Mouse (Mus musculus): Measurements from ENCODE around the gene Lama4.

Gene Lama4

GRCm38 (mm10) chr10:38994719-38995450 lies 29.6 kb downstream of the Lama4 start:
- no peak for DNase-seq

GRCm38 (mm10) chr10:38995896-38996295 lies 30.6 kb downstream of the Lama4 start:
- no peak for DNase-seq

- no peak for DNase-seq
Measured at GRCm38 (mm10) chr10:39000951-39001350, 35.6 kb downstream of the Lama4 start.

- no peak for DNase-seq
Measured at GRCm38 (mm10) chr10:39002521-39002920, 37.2 kb downstream of the Lama4 start.

GRCm38 (mm10) chr10:39003520-39003919 lies 38.2 kb downstream of the Lama4 start:
- no peak for DNase-seq

DNA sequence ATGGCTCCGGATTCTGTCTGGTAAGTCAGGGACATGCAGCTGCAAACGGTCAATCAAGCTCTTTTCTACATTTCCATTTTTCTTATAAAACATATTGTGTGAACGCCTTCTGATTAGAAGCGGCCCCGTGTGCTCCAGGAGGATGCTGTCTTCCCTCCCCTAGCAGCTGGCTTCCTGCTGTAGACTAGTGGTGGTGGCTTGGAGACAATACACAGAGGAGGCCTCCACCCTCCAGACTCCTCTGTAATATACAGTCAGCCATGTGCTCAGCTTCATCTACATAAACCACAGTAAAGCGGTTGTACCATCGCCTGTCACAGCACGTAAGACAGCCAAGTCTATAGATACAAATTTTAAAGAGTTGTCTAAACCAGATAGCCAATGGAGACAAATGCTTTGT lies 40.2 kb downstream of the Lama4 start:
- no peak for DNase-seq

- DNase-seq, result no peak
Measured at GRCm38 (mm10) chr10:39006433-39007105, 41.3 kb downstream of the Lama4 start.

- DNase-seq, result no peak
Measured at GRCm38 (mm10) chr10:39014836-39015235, 49.5 kb downstream of the Lama4 start.

- no peak for DNase-seq
Measured at GRCm38 (mm10) chr10:39017986-39018385, 52.7 kb downstream of the Lama4 start.

DNA sequence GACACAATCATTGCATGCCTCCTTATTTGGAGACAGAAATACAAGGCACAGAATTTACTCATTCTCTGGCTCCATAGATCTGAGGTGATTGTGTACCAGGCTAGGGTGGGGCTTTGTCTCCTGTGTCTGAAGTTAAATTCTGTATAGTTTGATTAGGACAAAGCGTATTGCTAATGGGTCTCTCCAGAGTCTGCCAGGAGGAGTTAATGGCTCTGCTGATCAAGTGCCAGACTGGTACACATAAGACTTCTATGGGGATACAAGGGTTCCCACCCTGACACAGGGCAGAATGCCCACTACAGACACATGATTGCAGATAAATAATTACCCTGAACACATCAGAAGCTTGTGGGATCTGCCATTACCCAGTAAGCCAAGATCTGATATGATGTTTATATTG lies 53.3 kb downstream of the Lama4 start:
- DNase-seq, result no peak

- DNase-seq, result no peak
Measured at GRCm38 (mm10) chr10:39023618-39024256, 58.4 kb downstream of the Lama4 start.

DNA sequence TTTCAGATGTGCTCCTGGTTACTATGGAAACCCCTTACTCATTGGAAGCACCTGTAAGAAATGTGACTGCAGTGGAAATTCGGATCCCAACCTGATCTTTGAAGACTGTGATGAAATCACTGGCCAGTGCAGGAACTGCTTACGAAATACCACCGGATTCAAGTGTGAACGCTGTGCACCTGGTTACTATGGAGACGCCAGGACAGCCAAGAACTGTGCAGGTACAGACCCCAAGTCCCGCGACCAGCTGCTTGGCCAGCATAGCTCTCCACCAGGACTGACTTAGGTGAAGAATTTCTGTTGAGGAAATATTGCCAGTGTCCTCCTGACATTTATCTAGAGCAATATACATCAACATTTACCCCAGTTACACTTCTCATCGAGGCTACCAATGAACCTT lies 61.2 kb downstream of the Lama4 start:
- no peak for DNase-seq

DNA sequence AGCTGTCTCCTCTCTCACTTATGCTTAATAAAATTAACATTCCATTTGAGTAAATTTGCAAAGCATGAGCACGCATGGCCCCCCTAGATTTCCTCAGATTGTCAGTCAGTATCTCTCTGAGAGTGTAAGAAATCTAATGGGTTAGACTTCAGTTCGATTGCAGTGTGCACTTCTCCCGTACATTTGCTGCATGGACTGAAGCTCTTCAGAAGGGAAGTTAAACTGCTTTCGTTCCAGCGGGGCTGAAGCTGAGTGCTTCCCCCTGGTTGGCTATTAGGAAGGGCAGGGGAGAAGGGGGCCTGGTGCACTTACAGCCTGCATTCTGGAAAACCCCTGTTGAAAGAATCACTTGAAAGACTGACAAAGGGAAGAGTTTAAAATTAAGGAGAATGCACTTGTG lies 61.7 kb downstream of the Lama4 start:
- DNase-seq, result no peak

DNA sequence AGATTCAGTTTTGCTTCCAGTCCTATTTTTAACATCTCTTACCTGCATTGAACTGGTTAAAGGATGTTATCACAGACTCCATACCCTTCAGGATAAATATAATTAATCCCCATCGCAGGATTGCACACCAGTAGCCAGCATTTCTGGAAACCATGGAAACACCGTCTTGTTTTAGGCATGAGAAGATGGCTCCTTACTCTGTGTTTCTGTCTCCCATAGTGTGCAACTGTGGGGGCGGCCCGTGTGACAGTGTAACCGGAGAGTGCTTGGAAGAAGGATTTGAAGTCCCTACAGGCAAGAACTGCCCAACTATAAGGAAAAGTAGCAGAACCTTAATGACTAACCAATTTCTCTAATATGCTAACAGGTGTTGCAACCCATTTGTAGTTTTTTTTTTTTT lies 63.1 kb downstream of the Lama4 start:
- DNase-seq, result no peak

- no peak for DNase-seq
Measured at GRCm38 (mm10) chr10:39029297-39030147, 64.2 kb downstream of the Lama4 start.

DNA sequence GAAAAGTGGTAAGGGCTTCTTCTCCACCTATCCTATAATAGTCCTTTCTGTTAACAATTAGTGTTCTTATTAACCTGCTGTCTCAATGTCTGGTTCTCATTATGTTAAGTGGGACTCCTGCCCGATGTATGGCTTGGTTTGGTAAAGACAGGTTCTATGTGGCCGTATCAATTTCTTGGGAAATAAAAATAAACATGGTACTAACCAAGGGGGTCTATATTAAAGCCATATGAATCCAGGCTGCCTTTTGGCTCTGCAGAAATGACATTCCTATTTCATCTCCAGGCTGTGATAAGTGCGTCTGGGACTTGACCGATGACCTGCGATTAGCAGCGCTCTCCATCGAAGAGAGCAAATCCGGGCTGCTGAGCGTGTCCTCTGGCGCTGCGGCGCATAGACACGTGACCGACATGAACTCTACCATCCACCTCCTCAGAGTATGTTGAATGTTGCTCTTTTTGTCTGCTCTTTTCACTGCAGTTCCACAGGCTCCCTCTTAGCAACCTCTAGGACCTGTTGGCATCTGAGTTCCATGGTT lies 64.9 kb downstream of the Lama4 start:
- DNase-seq, result no peak

- DNase-seq, result no peak
Measured at GRCm38 (mm10) chr10:39039564-39039963, 74.2 kb downstream of the Lama4 start.

DNA sequence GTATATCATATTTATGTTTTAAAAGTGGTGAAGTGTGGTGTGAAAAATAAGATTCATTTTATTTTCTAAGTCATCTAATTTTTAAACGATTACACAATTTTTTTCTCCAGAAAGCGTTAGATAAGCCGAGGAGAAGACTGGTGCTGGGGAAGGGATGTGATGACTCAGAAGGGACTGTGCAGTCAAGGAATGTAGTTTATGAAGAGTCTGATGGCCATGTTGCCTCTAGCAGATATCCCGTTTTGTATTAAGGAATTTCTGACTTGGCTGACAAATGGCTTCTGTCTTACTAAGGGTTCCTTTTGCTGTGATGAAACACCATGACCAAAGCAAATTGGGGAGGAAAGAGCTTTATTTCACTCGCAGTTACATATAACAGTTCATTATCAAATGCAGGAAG lies 74.7 kb downstream of the Lama4 start:
- no peak for DNase-seq

DNA sequence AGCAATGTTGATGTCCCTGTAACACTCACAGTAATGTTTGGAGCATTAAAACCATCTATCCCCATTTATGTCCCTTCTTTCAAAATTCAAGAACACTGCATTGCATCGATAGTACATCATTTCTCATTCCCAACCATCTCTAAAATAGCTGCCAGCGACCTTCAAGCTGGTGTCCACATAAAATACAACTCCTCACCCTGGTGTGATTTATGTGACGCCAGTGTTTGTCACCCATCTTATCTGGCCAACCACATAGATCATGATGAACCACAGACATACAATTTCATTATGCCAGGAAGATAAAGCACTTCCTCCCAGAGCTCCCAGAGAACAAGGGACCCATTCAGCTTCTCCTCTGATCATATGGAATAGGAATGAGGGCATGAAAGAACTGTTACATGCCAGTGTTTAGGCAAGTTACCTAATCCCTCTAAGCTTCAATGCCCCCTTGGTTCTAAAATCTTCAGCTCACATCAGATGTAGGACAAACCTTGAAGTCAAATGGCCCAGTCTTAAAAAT lies 79.2 kb downstream of the Lama4 start:
- no peak for DNase-seq

GRCm38 (mm10) chr10:39045111-39045510 lies 79.8 kb downstream of the Lama4 start:
- DNase-seq, result no peak

- no peak for DNase-seq
Measured at GRCm38 (mm10) chr10:39047775-39048174, 82.5 kb downstream of the Lama4 start.

- DNase-seq, result no peak
Measured at GRCm38 (mm10) chr10:39049581-39050294, 84.4 kb downstream of the Lama4 start.
